Mouse (Mus musculus) frontal cortex, postnatal 14 days (tissue): ENCODE data around the gene Arhgdia.
"Not testable (repeated sequence)": the region's sequence is repeated elsewhere in the genome, so short reads cannot be mapped to it uniquely, and the experiment has no call there.

ENCODE experiments used
- DNase-seq, 2 experiments: peaks; one replicate each; pipeline ENCODE4 v3.0.0; 2022; ENCODE audit warnings: low spot score in 2 of 2

Arhgdia gene

GRCm38 (mm10) chr11:120613481-120613972, 32.1 kb upstream of the Arhgdia start:
- DNase-seq = no peak

GRCm38 (mm10) chr11:120612763-120613162, 31.3 kb upstream of the Arhgdia start:
- peak in 1 of 2 experiments; percentile 56 for DNase-seq

GRCm38 (mm10) chr11:120610477-120611046, 29.1 kb upstream of the Arhgdia start:
- DNase-seq = no peak

GRCm38 (mm10) chr11:120609250-120609649, 27.8 kb upstream of the Arhgdia start:
- no peak for DNase-seq

- no peak for DNase-seq
Observed at GRCm38 (mm10) chr11:120608241-120609034, 27.0 kb upstream of the Arhgdia start, which contains the start of gene Npb. TSS of gene Npb (plus strand) at chr11:120608477.

- no peak for DNase-seq
Observed at GRCm38 (mm10) chr11:120606764-120607163, 25.3 kb upstream of the Arhgdia start.

GRCm38 (mm10) chr11:120605667-120606066, 24.2 kb upstream of the Arhgdia start:
- no peak for DNase-seq

- no peak for DNase-seq
Observed at GRCm38 (mm10) chr11:120603545-120603944, 22.1 kb upstream of the Arhgdia start.

GRCm38 (mm10) chr11:120600716-120601115, 19.3 kb upstream of the Arhgdia start:
- no peak for DNase-seq

- DNase-seq = no peak
Observed at GRCm38 (mm10) chr11:120598990-120599549, 17.6 kb upstream of the Arhgdia start.

- peak; percentile 82 to 88 for DNase-seq
Observed at GRCm38 (mm10) chr11:120598283-120598989, 17.0 kb upstream of the Arhgdia start, which contains the start of the genes Alyref and Anapc11. TSS of gene Alyref (minus strand) at chr11:120598365. TSS of gene Anapc11 (plus strand) at chr11:120598421.

GRCm38 (mm10) chr11:120597240-120598235, 16.1 kb upstream of the Arhgdia start:
- DNase-seq = no peak

GRCm38 (mm10) chr11:120588531-120588930, 7.1 kb upstream of the Arhgdia start:
- DNase-seq = no peak

GRCm38 (mm10) chr11:120583937-120584336, 2.5 kb upstream of the Arhgdia start:
- DNase-seq = no peak

GRCm38 (mm10) chr11:120582982-120583293, 1.5 kb upstream of the Arhgdia start:
- not testable (repeated sequence) for DNase-seq

GRCm38 (mm10) chr11:120582268-120582981, 1.0 kb upstream of the Arhgdia start:
- no peak for DNase-seq

GRCm38 (mm10) chr11:120580871-120581331, 523 bp downstream of the Arhgdia start:
- DNase-seq = no peak

- DNase-seq = no peak
Observed at GRCm38 (mm10) chr11:120580190-120580589, 1.2 kb downstream of the Arhgdia start.

GRCm38 (mm10) chr11:120579316-120580107, 1.9 kb downstream of the Arhgdia start:
- peak; percentile 43 to 65 for DNase-seq
